ENCODE assay signal across 22 mouse cellular contexts in the genomic region with DNA sequence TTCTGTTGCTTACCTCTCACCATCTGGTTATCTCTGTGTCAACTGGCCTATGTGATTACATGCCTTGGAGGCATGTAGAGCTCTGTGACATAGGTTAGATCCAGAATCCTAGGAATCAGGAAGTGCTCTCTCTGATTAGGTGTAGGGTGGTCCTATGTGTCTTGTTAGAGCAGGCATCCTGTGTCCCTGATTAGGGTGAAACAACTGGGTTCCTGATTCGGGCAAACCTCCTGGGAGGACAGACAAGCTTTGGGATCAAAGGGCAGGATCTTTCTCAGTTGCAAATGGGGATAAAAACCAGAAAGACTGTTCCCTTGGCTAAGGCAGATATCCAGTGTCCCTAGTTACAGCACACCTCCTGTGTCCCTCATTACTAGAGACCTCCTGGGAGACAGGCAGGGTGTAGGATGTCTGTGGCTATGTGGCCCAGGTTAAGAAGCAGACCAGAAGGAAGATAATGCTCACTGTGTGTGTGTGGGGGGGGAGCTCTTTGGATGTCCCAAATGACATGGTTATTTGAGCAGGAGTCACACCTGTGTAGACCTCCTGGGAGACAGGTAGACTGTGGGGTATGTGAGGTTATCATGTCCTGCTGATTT.
DNase-seq lines count a peak whose midpoint lies in the region; ATAC-seq lines count a peak whose summit lies in the region.
"Had no signal": no experiment of that assay in that cellular context is flagged by ENCODE, and none has a peak within 500 bp of the region (broad histone marks: within the 10 kb centered on the region; RNA-seq: fewer than 3 reads in every experiment).

No protein-coding gene starts in this region.

- no peak overlapping the region for H3K4me2 ChIP-seq in limb, embryonic 11.5 days (ENCODE audit: low read depth, severe bottlenecking)
- H3K4me2 ChIP-seq in midbrain, embryonic 12.5 days (replicated peaks) = no peak overlapping the region
- H3K4me2 ChIP-seq in embryonic facial prominence, embryonic 15.5 days (replicated peaks) = no peak overlapping the region
- H3K4me2 ChIP-seq: embryonic facial prominence, embryonic 13.5 days; forebrain, embryonic 12.5 days had no signal

- DNase-seq in limb, embryonic 11.5 days (ENCODE audit: low spot score) = no peak
- no peak for DNase-seq in limb, embryonic 10.5 days (ENCODE audit: low spot score)
- no peak for DNase-seq in midbrain, embryonic 10.5 days (ENCODE audit: low spot score)
- no peak for DNase-seq in thymus, adult 18-20 months
- DNase-seq: adrenal gland, adult 2 months; adrenal gland, postnatal 10 days; adrenal gland, postnatal 25 days; cerebellum, adult 11 months; cerebellum, adult 18-20 months; cerebellum, adult 8-10 months; cerebellum, adult 9-11 months; cerebellum, postnatal 14 days; cerebellum, postnatal 36 days; embryo, embryonic 11 days had no signal

- no peak overlapping the region for H3K27ac ChIP-seq in limb, embryonic 11.5 days (replicated peaks; ENCODE audit: low read depth, low read length)
- H3K27ac ChIP-seq in limb, embryonic 10.5 days = no peak overlapping the region
- no peak overlapping the region for H3K27ac ChIP-seq in midbrain, embryonic 12.5 days (replicated peaks)
- H3K27ac ChIP-seq in midbrain, embryonic 10.5 days (replicated peaks) = no peak overlapping the region
- H3K27ac ChIP-seq in embryonic facial prominence, embryonic 15.5 days (replicated peaks) = no peak overlapping the region
- H3K27ac ChIP-seq: embryonic facial prominence, embryonic 13.5 days; forebrain, embryonic 10.5 days; forebrain, embryonic 12.5 days had no signal

- H3K4me3 ChIP-seq in limb, embryonic 11.5 days (ENCODE audit: low read depth, low read length) = no peak overlapping the region
- H3K4me3 ChIP-seq in limb, embryonic 10.5 days = no peak overlapping the region
- no peak overlapping the region for H3K4me3 ChIP-seq in midbrain, embryonic 12.5 days
- H3K4me3 ChIP-seq in midbrain, embryonic 10.5 days = no peak overlapping the region
- H3K4me3 ChIP-seq in embryonic facial prominence, embryonic 15.5 days (replicated peaks) = no peak overlapping the region
- H3K4me3 ChIP-seq: embryonic facial prominence, embryonic 13.5 days; erythroblast, embryonic 14.5 days; forebrain, embryonic 10.5 days; forebrain, embryonic 12.5 days had no signal

- no peak overlapping the region for H3K9ac ChIP-seq in limb, embryonic 11.5 days (ENCODE audit: low read length)
- no peak overlapping the region for H3K9ac ChIP-seq in midbrain, embryonic 12.5 days (replicated peaks)
- H3K9ac ChIP-seq in embryonic facial prominence, embryonic 15.5 days = no peak overlapping the region
- H3K9ac ChIP-seq: embryonic facial prominence, embryonic 13.5 days; forebrain, embryonic 12.5 days had no signal

- no peaks in the 10 kb centered on the region for H3K27me3 ChIP-seq in limb, embryonic 11.5 days (ENCODE audit: control insufficient read depth, insufficient read depth, low read length)
- no peaks in the 10 kb centered on the region for H3K27me3 ChIP-seq in limb, embryonic 10.5 days (ENCODE audit: low read depth, poor library complexity, severe bottlenecking)
- no peaks in the 10 kb centered on the region for H3K27me3 ChIP-seq in midbrain, embryonic 12.5 days
- no peaks in the 10 kb centered on the region for H3K27me3 ChIP-seq in midbrain, embryonic 10.5 days (ENCODE audit: low read depth, poor library complexity, severe bottlenecking)
- no peaks in the 10 kb centered on the region for H3K27me3 ChIP-seq in embryonic facial prominence, embryonic 15.5 days
- H3K27me3 ChIP-seq: embryonic facial prominence, embryonic 13.5 days; forebrain, embryonic 12.5 days had no signal

- no peaks in the 10 kb centered on the region for H3K36me3 ChIP-seq in limb, embryonic 11.5 days (ENCODE audit: control insufficient read depth, insufficient read depth, low read length)
- no peaks in the 10 kb centered on the region for H3K36me3 ChIP-seq in limb, embryonic 10.5 days
- H3K36me3 ChIP-seq in midbrain, embryonic 12.5 days = no peaks in the 10 kb centered on the region
- H3K36me3 ChIP-seq in midbrain, embryonic 10.5 days = no peaks in the 10 kb centered on the region
- H3K36me3 ChIP-seq in embryonic facial prominence, embryonic 15.5 days = no peaks in the 10 kb centered on the region
- H3K36me3 ChIP-seq: embryonic facial prominence, embryonic 13.5 days; forebrain, embryonic 10.5 days; forebrain, embryonic 12.5 days had no signal

- ATAC-seq in limb, embryonic 11.5 days (ENCODE audit: insufficient number of reproducible peaks, low FRiP score, low TSS enrichment, low read depth) = 0 out of 2 replicates have a peak, but pooled peaks have one; percentile 13
- ATAC-seq in midbrain, embryonic 12.5 days (ENCODE audit: low FRiP score, low read depth) = peak; percentile 27; the same call in 1 of the 2 replicates
- ATAC-seq in embryonic facial prominence, embryonic 15.5 days (ENCODE audit: insufficient number of reproducible peaks, low FRiP score, low TSS enrichment, low read depth) = peak; percentile 79; the same call in 1 of the 2 replicates
- ATAC-seq: forebrain, embryonic 14.5 days; forebrain, embryonic 16.5 days had no signal

- 58% methylated on average over 1 of the region's 1 CpGs for WGBS in limb, embryonic 11.5 days
- WGBS in limb, embryonic 10.5 days = 50% methylated on average over 1 of the region's 1 CpGs
- WGBS in midbrain, embryonic 12.5 days = 62% methylated on average over 1 of the region's 1 CpGs
- WGBS in midbrain, embryonic 10.5 days = 68% methylated on average over 1 of the region's 1 CpGs
- 28% methylated on average over 1 of the region's 1 CpGs for WGBS in embryonic facial prominence, embryonic 15.5 days

- H3K9me3 ChIP-seq in limb, embryonic 11.5 days (ENCODE audit: control insufficient read depth, low read length) = no peaks in the 10 kb centered on the region
- no peaks in the 10 kb centered on the region for H3K9me3 ChIP-seq in limb, embryonic 10.5 days (replicated peaks)
- H3K9me3 ChIP-seq in midbrain, embryonic 12.5 days = no peaks in the 10 kb centered on the region
- no peaks in the 10 kb centered on the region for H3K9me3 ChIP-seq in midbrain, embryonic 10.5 days (replicated peaks)
- no peaks in the 10 kb centered on the region for H3K9me3 ChIP-seq in embryonic facial prominence, embryonic 15.5 days (replicated peaks)
- H3K9me3 ChIP-seq: embryonic facial prominence, embryonic 13.5 days; forebrain, embryonic 10.5 days; forebrain, embryonic 12.5 days had no signal

- H3K4me1 ChIP-seq in limb, embryonic 11.5 days (ENCODE audit: control insufficient read depth, insufficient read depth, low read length) = no peaks in the 10 kb centered on the region
- H3K4me1 ChIP-seq in limb, embryonic 10.5 days = no peaks in the 10 kb centered on the region
- H3K4me1 ChIP-seq in midbrain, embryonic 12.5 days = no peaks in the 10 kb centered on the region
- H3K4me1 ChIP-seq in midbrain, embryonic 10.5 days = no peaks in the 10 kb centered on the region
- H3K4me1 ChIP-seq in embryonic facial prominence, embryonic 15.5 days = no peaks in the 10 kb centered on the region
- H3K4me1 ChIP-seq: embryonic facial prominence, embryonic 13.5 days; forebrain, embryonic 10.5 days; forebrain, embryonic 12.5 days had no signal

Comparison
In these comparisons a context has a peak if more than half of its experiments do, and no peak if none do; other contexts are left out.
1. ATAC-seq: peak in every context shown above with its lines; median percentile 79 in embryonic facial prominence, embryonic 15.5 days; 27 in midbrain, embryonic 12.5 days; 13 in limb, embryonic 11.5 days.